Mouse (Mus musculus): Measurements from ENCODE around the gene Cab39. TPM values are rescaled to one million over a fixed set of nuclear protein-coding genes. Genes with fewer than 3 reads are reported as not detected.

Cab39 gene
- polyA plus RNA-seq, 1 experiment from 2014 or later, result 11.2 TPM

- Histone ChIP-seq H3K9ac (no peak overlapping the region), H3K27ac (replicated peaks) (no peak overlapping the region), H3K27me3 (no peaks in the 10 kb centered on the region), H3K4me3 (replicated peaks) (no peak overlapping the region), H3K4me2 (no peak overlapping the region), H3K9me3 (replicated peaks) (no peaks in the 10 kb centered on the region), H3K4me1 (replicated peaks) (no peaks in the 10 kb centered on the region), H3K36me3 (replicated peaks) (peaks cover 63% of the 10 kb centered on the region)
- ATAC-seq (ENCODE audit: insufficient read depth), result no peak
- 86% methylated on average over 14 of the region's 14 CpGs for WGBS (ENCODE audit: insufficient replicate concordance)
Measured at GRCm38 (mm10) chr1:85849016-85849415, 55.8 kb downstream of the Cab39 start.

- ATAC-seq (ENCODE audit: insufficient read depth), result no peak
- Histone ChIP-seq H3K9me3 (replicated peaks) (no peaks in the 10 kb centered on the region), H3K9ac (no peak overlapping the region), H3K27me3 (no peaks in the 10 kb centered on the region), H3K27ac (replicated peaks) (no peak overlapping the region), H3K4me3 (replicated peaks) (no peak overlapping the region), H3K36me3 (replicated peaks) (peaks cover 55% of the 10 kb centered on the region), H3K4me1 (replicated peaks) (no peaks in the 10 kb centered on the region), H3K4me2 (no peak overlapping the region)
- 88% methylated on average over 5 of the region's 5 CpGs for WGBS (ENCODE audit: insufficient replicate concordance)
Measured at GRCm38 (mm10) chr1:85850851-85851250, 57.6 kb downstream of the Cab39 start.

- Histone ChIP-seq H3K27me3 (no peaks in the 10 kb centered on the region), H3K27ac (replicated peaks) (no peak overlapping the region), H3K9ac (no peak overlapping the region), H3K36me3 (replicated peaks) (peaks cover 39% of the 10 kb centered on the region), H3K4me3 (replicated peaks) (no peak overlapping the region), H3K4me2 (no peak overlapping the region), H3K4me1 (replicated peaks) (no peaks in the 10 kb centered on the region), H3K9me3 (replicated peaks) (no peaks in the 10 kb centered on the region)
- WGBS (ENCODE audit: insufficient replicate concordance), result 66% methylated on average over 2 of the region's 2 CpGs
- ATAC-seq (ENCODE audit: insufficient read depth), result no peak
Measured at GRCm38 (mm10) chr1:85852996-85853689, 59.9 kb downstream of the Cab39 start.

- no peaks in the 10 kb centered on the region for H3K27me3 ChIP-seq
- WGBS (ENCODE audit: insufficient replicate concordance), result 74% methylated on average over 2 of the region's 2 CpGs
Measured at GRCm38 (mm10) chr1:85853865-85854264, 60.6 kb downstream of the Cab39 start.

GRCm38 (mm10) chr1:85854475-85854874 lies 61.2 kb downstream of the Cab39 start:
- H3K27me3 ChIP-seq, result no peaks in the 10 kb centered on the region
- ATAC-seq (ENCODE audit: insufficient read depth), result no peak
- no peak overlapping the region for H3K9ac ChIP-seq
- H3K36me3 ChIP-seq (replicated peaks), result peaks cover 26% of the 10 kb centered on the region
- H3K27ac ChIP-seq (replicated peaks), result no peak overlapping the region
- no peaks in the 10 kb centered on the region for H3K9me3 ChIP-seq (replicated peaks)
- 66% methylated on average over 2 of the region's 2 CpGs for WGBS (ENCODE audit: insufficient replicate concordance)
- H3K4me1 ChIP-seq (replicated peaks), result no peaks in the 10 kb centered on the region
- H3K4me3 ChIP-seq (replicated peaks), result no peak overlapping the region
- H3K4me2 ChIP-seq, result no peak overlapping the region

More at GRCm38 (mm10) chr1:85853865-85854264, 60.6 kb downstream of the Cab39 start:
- no peaks in the 10 kb centered on the region for H3K4me1 ChIP-seq (replicated peaks)
- no peak overlapping the region for H3K4me3 ChIP-seq (replicated peaks)
- H3K9me3 ChIP-seq (replicated peaks), result no peaks in the 10 kb centered on the region
- no peak for ATAC-seq (ENCODE audit: insufficient read depth)
- H3K36me3 ChIP-seq (replicated peaks), result peaks cover 32% of the 10 kb centered on the region
- H3K4me2 ChIP-seq, result no peak overlapping the region
- H3K27ac ChIP-seq (replicated peaks), result no peak overlapping the region
- H3K9ac ChIP-seq, result no peak overlapping the region

GRCm38 (mm10) chr1:85856266-85856665 lies 63.0 kb downstream of the Cab39 start:
- Histone ChIP-seq H3K27me3 (no peaks in the 10 kb centered on the region), H3K4me1 (replicated peaks) (no peaks in the 10 kb centered on the region), H3K36me3 (replicated peaks) (peaks cover 15% of the 10 kb centered on the region), H3K27ac (replicated peaks) (no peak overlapping the region), H3K4me3 (replicated peaks) (no peak overlapping the region), H3K9me3 (replicated peaks) (no peaks in the 10 kb centered on the region; the same call in 1 of the 2 replicates), H3K4me2 (no peak overlapping the region), H3K9ac (no peak overlapping the region)
- whole genome bisulfite sequencing (ENCODE audit: insufficient replicate concordance), result 36% methylated on average over 3 of the region's 3 CpGs
- no peak for ATAC-seq (ENCODE audit: insufficient read depth)

GRCm38 (mm10) chr1:85857261-85857754 lies 64.1 kb downstream of the Cab39 start:
- peaks cover 4% of the 10 kb centered on the region; the same call in 1 of the 2 replicates for H3K9me3 ChIP-seq (replicated peaks)
- H3K36me3 ChIP-seq (replicated peaks), result peaks cover 6% of the 10 kb centered on the region
- no peak overlapping the region for H3K27ac ChIP-seq (replicated peaks)
- no peaks in the 10 kb centered on the region for H3K27me3 ChIP-seq
- no peak overlapping the region for H3K4me3 ChIP-seq (replicated peaks)
- H3K4me1 ChIP-seq (replicated peaks), result no peaks in the 10 kb centered on the region
- no peak for ATAC-seq (ENCODE audit: insufficient read depth)
- no peak overlapping the region for H3K4me2 ChIP-seq
- WGBS (ENCODE audit: insufficient replicate concordance), result 56% methylated on average over 6 of the region's 6 CpGs
- H3K9ac ChIP-seq, result no peak overlapping the region

- WGBS (ENCODE audit: insufficient replicate concordance), result 67% methylated on average over 10 of the region's 10 CpGs
- no peaks in the 10 kb centered on the region for H3K36me3 ChIP-seq (replicated peaks)
- no peak overlapping the region for H3K27ac ChIP-seq (replicated peaks)
- ATAC-seq (ENCODE audit: insufficient read depth), result no peak
- no peaks in the 10 kb centered on the region for H3K27me3 ChIP-seq
- peaks cover 5% of the 10 kb centered on the region for H3K9me3 ChIP-seq (replicated peaks)
- H3K4me1 ChIP-seq (replicated peaks), result no peaks in the 10 kb centered on the region
- H3K4me3 ChIP-seq (replicated peaks), result no peak overlapping the region
- no peak overlapping the region for H3K9ac ChIP-seq
- H3K4me2 ChIP-seq, result no peak overlapping the region
Measured at GRCm38 (mm10) chr1:85864383-85864782, 71.1 kb downstream of the Cab39 start.

- no peaks in the 10 kb centered on the region for H3K36me3 ChIP-seq (replicated peaks)
- H3K27ac ChIP-seq (replicated peaks), result no peak overlapping the region
- no peaks in the 10 kb centered on the region for H3K4me1 ChIP-seq (replicated peaks)
- no peak for ATAC-seq (ENCODE audit: insufficient read depth)
- no peak overlapping the region for H3K4me2 ChIP-seq
- H3K9me3 ChIP-seq (replicated peaks), result no peaks in the 10 kb centered on the region
- H3K9ac ChIP-seq, result no peak overlapping the region
- H3K4me3 ChIP-seq (replicated peaks), result no peak overlapping the region
- H3K27me3 ChIP-seq, result no peaks in the 10 kb centered on the region
- 67% methylated on average over 7 of the region's 7 CpGs for WGBS (ENCODE audit: insufficient replicate concordance)
Measured at GRCm38 (mm10) chr1:85870001-85870400, 76.8 kb downstream of the Cab39 start.

GRCm38 (mm10) chr1:85870546-85870945 lies 77.3 kb downstream of the Cab39 start:
- no peak overlapping the region for H3K9ac ChIP-seq
- no peak overlapping the region for H3K27ac ChIP-seq (replicated peaks)
- no peak overlapping the region for H3K4me2 ChIP-seq
- no peaks in the 10 kb centered on the region for H3K36me3 ChIP-seq (replicated peaks)
- no peak overlapping the region for H3K4me3 ChIP-seq (replicated peaks)
- H3K4me1 ChIP-seq (replicated peaks), result no peaks in the 10 kb centered on the region
- ATAC-seq (ENCODE audit: insufficient read depth), result no peak
- no peaks in the 10 kb centered on the region for H3K9me3 ChIP-seq (replicated peaks)
- H3K27me3 ChIP-seq, result no peaks in the 10 kb centered on the region
- 66% methylated on average over 2 of the region's 2 CpGs for WGBS (ENCODE audit: insufficient replicate concordance)

- Histone ChIP-seq H3K4me2 (no peak overlapping the region), H3K4me3 (replicated peaks) (no peak overlapping the region), H3K9ac (no peak overlapping the region), H3K4me1 (replicated peaks) (no peaks in the 10 kb centered on the region), H3K27me3 (no peaks in the 10 kb centered on the region), H3K9me3 (replicated peaks) (no peaks in the 10 kb centered on the region; the same call in 1 of the 2 replicates), H3K36me3 (replicated peaks) (no peaks in the 10 kb centered on the region), H3K27ac (replicated peaks) (no peak overlapping the region)
- 80% methylated on average over 12 of the region's 12 CpGs for WGBS (ENCODE audit: insufficient replicate concordance)
- ATAC-seq (ENCODE audit: insufficient read depth), result no peak
Measured at GRCm38 (mm10) chr1:85882003-85882402, 88.8 kb downstream of the Cab39 start.

GRCm38 (mm10) chr1:85887221-85887620 lies 94.0 kb downstream of the Cab39 start:
- ATAC-seq (ENCODE audit: insufficient read depth), result no peak
- no peaks in the 10 kb centered on the region for H3K27me3 ChIP-seq
- 74% methylated on average over 7 of the region's 7 CpGs for WGBS (ENCODE audit: insufficient replicate concordance)
- H3K9me3 ChIP-seq (replicated peaks), result no peaks in the 10 kb centered on the region
- no peak overlapping the region for H3K27ac ChIP-seq (replicated peaks)
- H3K4me2 ChIP-seq, result no peak overlapping the region
- H3K9ac ChIP-seq, result no peak overlapping the region
- H3K36me3 ChIP-seq (replicated peaks), result no peaks in the 10 kb centered on the region
- no peak overlapping the region for H3K4me3 ChIP-seq (replicated peaks)
- no peaks in the 10 kb centered on the region for H3K4me1 ChIP-seq (replicated peaks)
